Mouse (Mus musculus): ENCODE data around the gene Carmil3. TPM values are rescaled to one million over a fixed set of nuclear protein-coding genes. Genes with fewer than 3 reads are reported as not detected.
A peak's percentile ranks its signal among the peaks of the same experiment; 100 is the strongest.

Carmil3 gene
- polyA plus RNA-seq, 1 experiment from 2014 or later, result 1.1 TPM

DNA sequence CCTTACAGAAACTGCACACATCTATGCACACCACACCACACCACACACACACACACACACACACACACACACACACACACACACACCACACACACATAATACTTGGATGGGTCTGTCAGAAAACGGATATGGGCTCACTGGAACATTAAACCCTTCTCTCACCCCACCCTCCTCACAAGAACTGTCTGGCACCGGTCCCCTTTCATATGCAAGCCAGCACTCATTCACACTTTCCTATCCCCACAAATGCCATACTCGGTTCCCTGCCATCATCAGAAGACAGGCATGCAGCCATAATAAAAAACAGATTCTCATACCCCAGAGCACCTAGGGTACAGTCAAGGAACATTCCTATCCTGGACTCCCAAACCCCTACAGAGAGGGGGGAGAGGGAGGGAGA, 1.7 kb downstream of the Carmil3 start:
- no peak for DNase-seq (ENCODE audit: low spot score)

DNA sequence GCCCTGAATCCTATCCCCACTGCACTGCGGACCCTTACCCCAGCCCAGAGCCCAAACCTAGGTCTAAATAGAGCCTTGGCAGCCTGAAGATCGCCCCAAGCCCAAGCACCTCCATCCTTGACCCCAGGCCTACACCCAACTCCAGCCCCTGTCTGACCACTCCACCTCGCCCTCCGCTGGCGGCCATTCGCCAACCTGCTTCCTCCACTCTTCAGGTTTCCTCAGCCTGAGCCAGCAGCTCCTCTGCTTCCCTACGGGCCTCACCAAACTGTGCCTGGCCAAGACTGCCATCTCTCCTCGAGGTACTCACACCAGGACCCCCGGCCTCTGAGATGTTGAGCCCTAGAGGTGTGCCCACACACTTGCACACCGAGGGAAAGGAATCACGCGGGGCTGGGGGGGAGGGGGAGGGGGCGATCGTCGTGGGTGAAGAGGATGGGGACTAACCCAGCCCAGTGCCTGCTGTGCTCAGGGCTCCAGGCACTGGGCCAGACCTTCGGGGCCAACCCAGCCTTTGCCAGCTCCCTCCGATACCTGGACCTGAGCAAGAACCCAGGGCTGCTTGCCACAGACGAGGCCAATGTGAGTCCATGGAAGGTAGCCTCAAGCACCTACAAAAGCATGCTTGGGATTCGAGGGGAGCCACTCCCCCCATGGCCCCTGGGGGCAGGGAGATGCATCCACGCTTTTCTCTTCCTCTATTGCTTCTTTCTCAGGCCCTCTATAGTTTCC, 5.2 kb downstream of the Carmil3 start:
- DNase-seq (ENCODE audit: low spot score), result no peak

GRCm38 (mm10) chr14:55496761-55497448, 6.5 kb downstream of the Carmil3 start:
- no peak for DNase-seq (ENCODE audit: low spot score)

GRCm38 (mm10) chr14:55497449-55497821, 7.0 kb downstream of the Carmil3 start:
- DNase-seq (ENCODE audit: low spot score), result peak; percentile 80

DNA sequence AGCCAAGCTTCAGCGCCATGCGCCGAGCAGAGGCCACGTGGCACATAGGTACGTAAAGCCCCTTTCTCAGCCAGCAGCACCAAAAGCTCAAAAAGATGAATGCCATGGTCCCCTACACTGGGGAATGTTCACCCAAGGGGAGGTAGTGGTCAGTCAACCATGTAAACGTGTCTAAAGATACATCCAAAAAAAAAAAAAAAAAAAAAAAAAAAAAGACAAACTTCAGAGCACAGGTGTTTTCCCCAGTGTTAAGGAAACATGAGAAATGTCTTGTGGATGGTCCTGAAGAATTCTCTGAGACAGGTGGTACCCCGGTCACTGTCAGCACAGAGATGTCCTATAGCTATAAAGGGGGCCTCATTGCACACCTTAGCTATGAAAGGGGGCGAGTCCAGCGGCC, 15.2 kb downstream of the Carmil3 start:
- no peak for DNase-seq (ENCODE audit: low spot score)

DNA sequence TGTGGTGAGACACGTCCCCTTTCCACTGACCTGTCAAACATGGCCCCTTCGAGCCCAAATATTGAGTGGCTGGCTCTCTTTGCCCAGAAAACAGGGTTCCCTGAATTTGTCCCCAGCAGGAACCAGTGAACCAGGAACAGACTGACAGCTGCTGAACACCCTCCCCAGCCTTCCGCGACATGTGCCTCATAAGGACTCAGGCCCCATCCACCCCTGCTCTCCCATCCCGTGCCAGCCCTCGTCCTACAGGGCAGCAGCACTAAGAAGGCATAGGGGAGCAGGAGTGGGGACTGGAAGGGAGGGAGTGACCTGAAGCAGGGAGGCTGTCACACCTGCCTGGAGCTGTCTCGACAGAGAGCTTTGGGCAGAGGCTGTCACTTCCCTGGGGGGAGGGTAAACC, 17.4 kb downstream of the Carmil3 start:
- no peak for DNase-seq (ENCODE audit: low spot score)

DNA sequence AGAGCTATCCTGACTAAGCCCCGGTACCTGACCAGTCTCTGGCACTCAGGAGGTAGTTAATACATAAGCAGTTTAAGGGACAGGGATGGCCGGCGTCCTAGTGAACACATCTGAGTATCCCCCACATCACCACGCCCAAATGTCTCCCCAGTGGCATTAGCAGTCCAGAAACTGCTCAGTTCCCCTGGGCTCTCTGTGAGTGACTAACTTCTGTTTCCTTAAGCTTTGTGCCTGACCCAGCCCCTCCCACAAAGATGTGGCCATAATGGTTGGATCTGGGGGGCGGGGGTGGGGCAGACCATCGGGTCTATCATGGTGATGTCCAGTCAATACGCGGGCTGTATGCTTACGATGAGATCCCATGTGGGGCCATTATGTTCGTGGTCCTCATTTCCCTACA, 19.1 kb downstream of the Carmil3 start:
- no peak for DNase-seq (ENCODE audit: low spot score)

DNA sequence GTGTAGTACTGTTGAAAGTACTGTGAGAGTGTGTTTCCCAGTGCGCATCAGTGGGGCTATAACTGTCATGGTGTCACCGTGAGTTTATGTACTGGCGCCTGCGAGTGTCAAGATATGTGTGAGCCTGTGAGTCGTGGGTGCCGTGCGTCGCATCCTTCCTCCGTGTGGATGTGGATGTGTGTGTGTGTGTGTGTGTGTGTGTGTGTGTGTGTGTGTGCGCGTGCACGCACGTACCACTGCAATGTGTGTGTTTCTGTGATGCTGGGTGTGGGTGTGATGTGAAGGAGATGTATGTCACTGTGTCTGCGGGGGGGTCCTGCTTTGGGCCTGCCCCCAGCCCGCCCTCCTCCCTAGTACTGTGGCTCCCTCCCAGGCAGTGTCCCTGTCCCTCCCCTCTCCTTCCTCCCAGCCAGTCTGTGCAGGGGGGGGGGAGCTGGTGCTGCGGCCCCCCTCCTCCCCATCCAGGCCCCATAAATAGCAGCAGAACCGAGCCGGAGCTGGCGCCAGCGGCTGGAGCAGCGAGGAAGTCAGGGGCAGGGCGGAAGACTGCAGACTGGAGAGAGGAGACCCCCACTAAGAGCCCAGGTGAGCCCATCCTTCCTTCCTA, 19.8 kb downstream of the Carmil3 start, which contains the start of gene Cpne6:
TSS of gene Cpne6 (plus strand) at position 321 of the 607 bp plus-strand sequence.
- DNase-seq (ENCODE audit: low spot score), result no peak

GRCm38 (mm10) chr14:55511037-55511436, 20.6 kb downstream of the Carmil3 start:
- no peak for DNase-seq (ENCODE audit: low spot score)

DNA sequence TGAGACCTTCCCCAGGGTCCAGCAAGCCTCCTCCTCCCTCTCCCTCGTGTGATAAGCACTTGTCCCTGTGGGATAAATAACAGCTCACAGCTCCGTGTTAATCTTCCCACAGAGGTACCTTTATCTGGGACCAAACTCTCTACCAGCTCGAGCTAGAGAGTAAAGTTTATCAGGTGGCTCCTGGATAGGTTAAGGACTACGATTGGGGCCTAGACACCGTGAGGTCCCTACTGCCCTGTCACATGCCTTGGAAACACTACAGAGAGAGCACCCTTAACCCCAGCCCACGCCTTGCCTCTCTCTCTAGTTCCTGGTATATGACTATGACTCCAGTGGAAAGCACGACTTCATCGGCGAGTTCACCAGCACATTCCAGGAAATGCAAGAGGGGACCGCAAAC, 23.5 kb downstream of the Carmil3 start:
- DNase-seq (ENCODE audit: low spot score), result no peak

DNA sequence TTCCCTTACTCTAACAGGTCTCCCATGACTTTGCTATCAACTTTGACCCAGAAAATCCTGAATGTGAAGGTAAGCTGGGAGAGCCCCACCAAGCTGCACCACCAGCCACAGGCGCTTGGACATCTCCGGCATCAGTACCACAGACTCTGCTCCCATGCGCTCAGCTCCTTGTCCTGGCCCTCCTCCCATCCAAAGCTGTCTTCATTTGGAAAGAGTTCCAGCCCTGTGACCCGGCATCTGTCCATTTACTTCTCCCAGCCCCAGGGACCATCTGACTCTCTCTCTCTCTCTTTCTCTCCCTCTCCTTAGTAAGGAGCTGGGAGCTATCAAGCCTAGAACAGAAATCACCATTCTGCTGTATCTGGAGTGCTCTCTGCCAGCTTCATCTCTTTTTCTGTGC, 25.4 kb downstream of the Carmil3 start:
- no peak for DNase-seq (ENCODE audit: low spot score)

GRCm38 (mm10) chr14:55518897-55519296, 28.4 kb downstream of the Carmil3 start:
- no peak for DNase-seq (ENCODE audit: low spot score)

GRCm38 (mm10) chr14:55519604-55520003, 29.2 kb downstream of the Carmil3 start:
- DNase-seq (ENCODE audit: low spot score), result no peak

DNA sequence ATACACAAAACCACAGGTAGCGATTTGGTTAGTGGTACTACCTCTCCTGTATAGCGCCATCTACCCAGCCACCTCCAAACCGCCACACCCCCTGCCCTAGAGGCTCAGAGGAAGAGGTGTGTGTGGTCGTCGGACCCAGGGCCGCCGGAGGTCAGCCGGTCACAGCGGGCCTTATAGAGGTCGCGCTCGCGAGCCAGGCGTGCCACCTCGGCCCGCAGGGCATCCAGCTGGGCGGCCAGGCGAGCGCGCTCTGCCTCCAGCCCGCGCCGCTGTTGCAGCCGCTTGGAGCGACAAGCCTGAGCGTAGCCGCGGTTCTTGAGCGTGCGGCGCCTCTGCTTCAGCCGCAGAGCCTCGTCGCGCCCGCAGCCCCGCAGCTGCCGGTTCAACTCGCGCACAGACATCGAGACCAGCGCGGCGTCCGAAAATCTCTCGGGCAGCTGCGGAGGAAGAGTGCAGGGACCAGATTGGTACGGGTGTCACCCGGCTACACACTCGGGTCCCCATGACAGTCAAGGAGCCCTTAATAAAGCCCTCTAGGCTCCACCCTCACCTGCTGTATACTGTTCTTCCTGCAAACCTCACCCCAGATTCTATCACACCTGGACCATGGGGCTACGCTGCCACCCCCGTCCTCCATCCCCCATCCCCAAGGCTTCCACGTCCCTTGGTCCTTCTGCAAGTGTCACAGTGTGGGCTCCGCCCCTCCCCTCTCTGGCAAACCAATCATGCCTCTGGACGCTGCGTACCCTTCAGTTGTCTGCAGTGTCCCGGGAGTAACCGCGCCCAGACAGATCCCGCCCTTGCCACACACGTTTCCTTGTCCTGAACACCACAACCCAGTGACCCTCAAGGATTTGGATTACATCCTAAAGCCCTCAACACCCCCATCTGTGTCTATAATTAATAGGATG, 30.3 kb downstream of the Carmil3 start:
- DNase-seq (ENCODE audit: low spot score), result no peak

GRCm38 (mm10) chr14:55524062-55524461, 33.6 kb downstream of the Carmil3 start:
- no peak for DNase-seq (ENCODE audit: low spot score)

DNA sequence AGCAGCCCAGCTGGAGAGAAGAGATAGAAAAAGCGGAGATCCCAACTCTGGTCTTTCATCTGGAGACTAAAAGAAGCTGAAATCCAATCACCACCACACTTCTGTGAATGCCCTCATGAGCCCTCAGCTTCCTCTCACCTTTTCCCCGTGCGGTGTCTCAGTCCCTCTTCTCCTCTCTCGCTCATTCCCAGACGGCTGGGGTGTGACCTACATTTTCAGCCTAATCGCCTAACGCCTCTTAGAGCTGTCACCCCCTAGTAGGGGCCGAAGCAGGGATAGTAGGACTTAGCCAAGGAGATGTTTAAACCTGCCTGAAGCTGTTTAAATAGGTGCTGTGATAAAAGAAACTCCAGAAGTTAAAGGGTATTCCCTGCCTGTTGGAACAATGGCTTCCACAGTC, 34.3 kb downstream of the Carmil3 start, which contains the start of gene Nrl:
TSS of gene Nrl (minus strand) at position 197 of the 400 bp plus-strand sequence.
- no peak for DNase-seq (ENCODE audit: low spot score)

DNA sequence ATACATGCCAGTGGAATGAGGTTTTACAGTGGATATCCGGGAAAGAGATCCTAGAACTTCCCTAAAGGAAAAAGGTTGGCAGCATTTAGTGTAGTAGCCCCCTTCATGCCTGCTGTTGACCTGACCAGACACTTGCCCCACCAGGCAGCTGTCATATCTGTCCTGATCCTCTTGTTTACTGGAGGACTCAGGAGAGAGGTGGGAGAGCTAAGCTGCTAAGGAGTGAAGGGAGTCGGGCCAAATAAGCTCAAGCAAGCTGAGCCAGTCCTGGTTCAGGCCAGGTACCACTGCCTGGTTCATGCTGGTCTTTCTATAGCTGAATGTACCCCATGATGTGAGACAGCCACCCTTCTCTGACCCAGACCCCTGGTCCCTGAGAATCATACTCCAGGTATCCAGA, 36.2 kb downstream of the Carmil3 start:
- no peak for DNase-seq (ENCODE audit: low spot score)

DNA sequence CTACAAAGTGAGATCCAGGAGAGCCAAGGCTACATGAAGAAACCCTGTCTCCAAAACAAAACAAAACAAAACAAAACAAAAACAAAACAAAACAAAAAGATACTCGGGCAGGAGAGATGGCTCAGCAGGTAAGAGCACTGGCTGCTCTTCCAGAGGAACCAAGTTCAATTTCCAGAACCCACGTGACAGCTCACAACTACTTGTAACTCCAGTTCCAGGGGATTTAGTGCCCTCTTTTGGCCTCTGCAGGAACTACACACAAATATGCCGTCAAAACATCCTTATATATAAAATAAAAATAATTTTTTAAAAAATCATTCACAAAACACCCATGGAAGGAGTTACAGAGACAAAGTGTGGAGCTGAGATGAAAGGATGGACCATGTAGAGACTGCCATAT, 37.5 kb downstream of the Carmil3 start:
- DNase-seq (ENCODE audit: low spot score), result peak; percentile 49

DNA sequence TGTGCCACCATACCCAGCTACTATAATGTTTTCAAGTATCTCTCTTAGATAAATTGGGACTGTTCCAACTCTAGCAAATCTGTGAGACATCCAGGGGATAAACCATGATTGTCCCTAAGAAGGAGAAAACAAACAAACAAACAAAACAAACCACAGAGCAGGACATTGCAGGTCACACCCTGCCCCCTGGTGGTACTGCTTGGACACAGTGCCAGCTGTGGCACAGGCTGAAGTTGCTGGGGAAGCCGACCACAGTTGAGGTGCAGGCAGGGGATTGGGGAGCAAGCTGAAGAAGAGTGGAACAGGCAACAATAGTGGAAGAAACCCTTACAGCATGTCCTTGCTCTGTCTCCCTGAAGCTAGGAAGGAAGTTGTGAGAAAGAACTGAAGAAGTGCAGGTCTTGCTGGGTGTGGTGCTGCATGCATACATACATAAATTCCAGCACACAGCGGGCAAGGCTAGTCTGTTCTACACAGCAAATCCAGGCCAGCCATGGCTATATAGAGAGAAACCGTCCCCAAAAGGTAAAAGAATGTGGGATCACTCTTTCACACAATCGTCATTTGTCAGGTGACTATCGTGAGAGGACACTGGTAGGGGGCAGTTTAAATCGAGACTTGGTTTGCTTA, 45.8 kb downstream of the Carmil3 start:
- DNase-seq (ENCODE audit: low spot score), result peak; percentile 32

DNA sequence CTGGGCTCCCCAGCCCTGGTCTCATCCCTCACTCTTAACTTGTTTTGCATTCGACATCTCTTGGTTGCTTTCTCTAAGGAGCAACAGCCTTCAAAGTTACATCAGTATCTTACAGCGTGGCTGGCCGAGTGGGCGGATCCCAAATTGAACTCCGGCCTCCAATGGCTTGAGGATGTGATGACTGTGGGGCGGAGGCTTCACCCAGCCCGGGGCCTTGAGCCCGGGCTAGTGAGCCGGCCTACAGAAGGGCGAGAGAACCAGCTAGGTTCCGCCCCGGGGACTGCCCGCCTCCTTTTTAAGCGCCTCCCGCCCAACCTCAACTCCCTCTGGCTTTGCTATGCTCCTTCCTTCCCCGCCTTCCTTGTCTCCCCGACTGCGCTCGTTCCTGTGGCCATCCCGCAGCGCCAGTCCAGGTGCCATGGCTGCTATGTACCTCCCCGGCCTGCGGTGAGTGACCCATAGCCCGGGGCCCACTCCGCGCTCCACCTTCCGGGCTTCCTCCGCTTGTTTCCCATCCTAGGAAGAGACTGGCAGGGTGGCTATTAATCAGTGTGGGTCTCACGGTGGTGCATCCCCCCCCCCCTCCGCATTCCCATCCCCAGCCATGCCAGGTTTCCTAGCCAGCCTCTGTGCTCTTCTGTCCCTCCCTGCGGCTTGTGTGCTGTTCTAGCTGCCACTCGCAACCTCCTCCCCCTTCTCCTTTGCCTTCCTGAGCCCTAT, 49.8 kb downstream of the Carmil3 start, which contains the start of gene Pck2:
TSS of gene Pck2 (plus strand) at position 200 of the 720 bp plus-strand sequence.
- no peak for DNase-seq (ENCODE audit: low spot score)
